Mouse (Mus musculus) cortical plate, adult 2 months (tissue): ENCODE measurements around the gene Golga4.

Experiments used
- CTCF ChIP-seq: fragments of 200-500 bp; IDR thresholded peaks from 2 replicates; pipeline ENCODE4 v1.5.1; 2011; ENCODE audit warnings: mild to moderate bottlenecking, control low read depth, low read length; ENCODE audit not compliant: insufficient read depth; ENCODE audit errors: extremely low read depth
- POLR2A ChIP-seq: fragments of 200-500 bp; IDR thresholded peaks from 2 replicates; pipeline ENCODE4 v1.6.1; 2011; ENCODE audit warnings: mild to moderate bottlenecking, low read length, control low read depth; ENCODE audit not compliant: insufficient read depth; ENCODE audit errors: extremely low read depth

DNA sequence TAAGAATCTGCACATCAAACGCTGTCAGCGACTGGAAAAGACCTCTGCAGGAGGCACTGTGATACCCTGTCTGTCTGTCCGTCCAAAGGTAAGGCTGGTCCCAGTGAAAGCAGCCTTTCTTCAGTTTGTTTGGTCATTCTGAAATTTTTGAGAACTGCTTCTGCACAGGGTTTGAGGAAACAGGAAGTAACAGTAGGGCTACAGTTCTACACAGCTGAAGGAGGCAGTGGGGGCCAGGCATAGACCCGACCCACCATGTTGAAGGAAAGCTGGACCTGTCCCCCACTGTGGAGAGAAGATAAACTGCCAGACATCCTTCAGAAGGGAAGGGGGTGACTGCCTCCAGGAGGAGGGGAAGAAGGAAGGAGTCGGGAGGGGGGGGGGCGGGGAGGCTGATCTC is 49.7 kb upstream of the Golga4 start:
- TF ChIP-seq CTCF (no peak), POLR2A (no peak)
